Mouse (Mus musculus): Measurements from ENCODE around the gene Gm10031. TPM values are rescaled to one million over a fixed set of nuclear protein-coding genes. Genes with fewer than 3 reads are reported as not detected.

Gene Gm10031
- polyA plus RNA-seq, 1 experiment from 2014 or later = 0.52 TPM

DNA sequence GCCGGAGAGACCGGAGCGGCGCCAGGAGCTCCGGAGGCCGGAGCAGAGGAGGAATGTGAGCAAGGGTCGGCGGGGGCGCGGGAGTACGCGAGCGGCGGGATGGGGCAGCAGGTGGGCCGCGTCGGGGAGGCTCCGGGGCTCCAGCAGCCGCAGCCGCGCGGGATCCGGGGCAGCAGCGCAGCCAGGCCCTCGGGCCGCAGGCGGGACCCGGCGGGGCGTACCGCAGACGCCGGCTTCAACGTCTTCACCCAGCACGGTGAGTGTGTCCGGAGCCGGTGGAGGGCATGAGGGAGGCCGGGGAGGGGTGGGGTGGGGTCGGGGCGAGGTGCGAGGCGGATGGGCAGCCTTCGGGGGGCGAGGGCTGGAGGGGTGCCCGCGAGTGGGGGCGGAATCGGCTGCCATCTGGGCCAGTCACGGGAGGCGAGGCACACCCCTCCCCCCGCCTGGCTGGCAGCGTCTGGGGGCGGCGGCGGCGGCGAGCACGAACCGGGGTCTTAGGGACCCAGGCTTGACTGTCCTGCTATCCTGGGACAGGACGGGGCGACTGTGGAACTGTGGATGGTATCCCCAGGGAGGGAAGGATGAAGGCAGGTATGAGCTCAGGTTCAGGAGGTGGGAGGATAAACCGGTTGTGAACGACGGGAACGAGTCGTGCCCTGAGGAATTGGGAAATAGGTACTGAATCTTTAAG, 35.3 kb downstream of the Gm10031 start:
- H3K36me3 ChIP-seq (ENCODE audit: control insufficient read depth, insufficient read depth) = no peaks in the 10 kb centered on the region
- H3K9ac ChIP-seq (ENCODE audit: low read depth, low read length) = peak overlapping the region; percentile 84
- peak overlapping the region; percentile 77 for H3K4me3 ChIP-seq (ENCODE audit: low read depth, low read length)
- H3K9me3 ChIP-seq (ENCODE audit: control insufficient read depth) = no peaks in the 10 kb centered on the region
- H3K27me3 ChIP-seq (replicated peaks; ENCODE audit: control insufficient read depth, insufficient read depth, low read length) = no peaks in the 10 kb centered on the region
- peak; percentile 64 for ATAC-seq
- no peak for TF ChIP-seq CTCF (IDR thresholded peaks at IDR 0.05; ENCODE audit: low read depth)
- WGBS = under 1% methylated on average over 58 of the region's 66 CpGs
- H3K4me1 ChIP-seq (replicated peaks; ENCODE audit: control insufficient read depth, insufficient read depth, low read length) = no peaks in the 10 kb centered on the region
- H3K4me2 ChIP-seq (replicated peaks; ENCODE audit: low read depth) = peak overlapping the region; percentile 92
- H3K27ac ChIP-seq (ENCODE audit: low read depth, low read length) = peak overlapping the region; percentile 60

DNA sequence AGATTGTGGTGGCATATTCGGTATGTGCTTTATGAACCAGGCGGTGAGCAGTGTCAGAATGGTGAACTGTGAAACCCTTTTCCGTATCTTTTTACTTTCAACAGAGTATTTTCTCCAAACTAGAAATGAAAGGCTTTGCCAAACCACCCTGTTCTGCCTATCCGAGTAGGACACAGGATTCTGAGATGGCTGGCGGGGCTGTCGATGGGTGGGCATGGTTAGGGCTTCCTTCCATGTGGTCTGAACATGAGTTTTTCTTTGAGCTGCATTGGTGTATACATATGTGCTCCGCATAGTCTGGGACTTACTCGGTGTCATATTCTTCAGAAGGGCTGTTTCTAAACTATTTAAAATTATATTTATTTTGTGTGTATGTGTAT, 35.8 kb downstream of the Gm10031 start:
- no peak for ATAC-seq
- no peaks in the 10 kb centered on the region for H3K36me3 ChIP-seq (ENCODE audit: control insufficient read depth, insufficient read depth)
- peak overlapping the region; percentile 84 for H3K9ac ChIP-seq (ENCODE audit: low read depth, low read length)
- no peaks in the 10 kb centered on the region for H3K9me3 ChIP-seq (ENCODE audit: control insufficient read depth)
- 10% methylated on average over 8 of the region's 8 CpGs for whole genome bisulfite sequencing
- H3K27ac ChIP-seq (ENCODE audit: low read depth, low read length) = no peak overlapping the region
- H3K27me3 ChIP-seq (replicated peaks; ENCODE audit: control insufficient read depth, insufficient read depth, low read length) = no peaks in the 10 kb centered on the region
- peak overlapping the region; percentile 92 for H3K4me2 ChIP-seq (replicated peaks; ENCODE audit: low read depth)
- no peaks in the 10 kb centered on the region for H3K4me1 ChIP-seq (replicated peaks; ENCODE audit: control insufficient read depth, insufficient read depth, low read length)
- no peak for TF ChIP-seq CTCF (IDR thresholded peaks at IDR 0.05; ENCODE audit: low read depth)
- peak overlapping the region; percentile 77 for H3K4me3 ChIP-seq (ENCODE audit: low read depth, low read length)

DNA sequence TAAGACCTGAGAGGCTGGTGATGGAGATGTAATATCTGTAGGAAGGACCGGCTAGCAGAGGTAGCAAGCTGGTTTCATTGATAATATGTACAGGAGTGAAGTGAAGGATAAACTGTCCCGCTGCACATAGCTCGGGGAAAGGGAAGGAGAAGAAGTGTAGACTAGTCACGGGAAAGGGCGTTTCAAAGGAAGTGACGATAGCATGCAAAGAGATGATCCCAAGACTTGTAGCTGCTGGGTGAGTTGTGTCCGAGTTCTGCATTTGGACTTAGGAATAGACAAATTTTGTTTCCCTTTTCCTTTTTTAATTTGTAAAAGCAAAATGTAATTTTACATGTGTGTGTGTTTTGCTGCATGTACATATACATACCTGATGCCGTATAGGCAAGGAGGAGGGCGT, 36.7 kb downstream of the Gm10031 start:
- no peak overlapping the region for H3K9ac ChIP-seq (ENCODE audit: low read depth, low read length)
- ATAC-seq = no peak
- TF ChIP-seq CTCF (IDR thresholded peaks at IDR 0.05; ENCODE audit: low read depth) = no peak
- H3K27me3 ChIP-seq (replicated peaks; ENCODE audit: control insufficient read depth, insufficient read depth, low read length) = no peaks in the 10 kb centered on the region
- peak overlapping the region; percentile 92; the same call in 1 of the 2 replicates for H3K4me2 ChIP-seq (replicated peaks; ENCODE audit: low read depth)
- WGBS = 88% methylated on average over 9 of the region's 9 CpGs
- H3K36me3 ChIP-seq (ENCODE audit: control insufficient read depth, insufficient read depth) = no peaks in the 10 kb centered on the region
- no peak overlapping the region for H3K27ac ChIP-seq (ENCODE audit: low read depth, low read length)
- no peaks in the 10 kb centered on the region for H3K4me1 ChIP-seq (replicated peaks; ENCODE audit: control insufficient read depth, insufficient read depth, low read length)
- H3K4me3 ChIP-seq (ENCODE audit: low read depth, low read length) = no peak overlapping the region
- H3K9me3 ChIP-seq (ENCODE audit: control insufficient read depth) = no peaks in the 10 kb centered on the region

DNA sequence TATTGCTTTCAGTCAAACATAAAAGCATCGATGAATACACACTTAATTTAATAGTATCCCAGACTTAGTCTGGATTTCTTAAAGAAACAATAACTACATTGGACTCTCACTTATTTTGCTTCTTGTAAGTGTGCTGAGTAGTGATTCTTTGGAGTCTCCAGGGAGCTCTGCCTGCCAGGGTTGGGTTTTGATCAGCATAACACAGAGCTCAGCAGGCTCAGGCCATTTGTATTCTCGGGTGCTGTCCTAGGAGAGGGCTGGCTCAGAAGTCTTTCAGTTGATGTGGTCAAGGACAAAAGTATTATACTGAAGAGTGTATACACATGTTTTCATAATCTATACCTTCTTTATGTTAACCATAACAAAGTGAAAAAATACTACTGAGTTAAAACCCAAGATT, 41.5 kb downstream of the Gm10031 start:
- 82% methylated on average over 2 of the region's 2 CpGs for WGBS

DNA sequence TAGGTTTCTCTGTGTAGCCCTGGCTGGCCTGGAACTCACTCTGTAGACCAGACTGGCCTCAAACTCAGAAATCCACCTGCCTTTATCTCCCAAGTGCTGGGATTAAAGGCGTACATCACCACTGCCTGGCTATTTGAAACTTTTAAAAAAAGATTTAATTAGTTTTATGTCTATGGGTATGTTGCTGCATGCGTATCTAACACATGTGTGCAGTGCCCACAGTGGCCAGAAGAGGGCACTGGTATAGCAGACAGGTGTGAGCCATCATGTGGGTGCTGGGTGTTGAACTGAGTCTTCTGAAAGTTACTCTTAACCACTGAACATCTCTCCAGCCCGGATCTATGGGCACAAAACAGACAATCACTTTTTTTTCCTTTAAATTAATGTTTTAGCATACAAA, 42.3 kb downstream of the Gm10031 start:
- no peak for ATAC-seq
- TF ChIP-seq CTCF (IDR thresholded peaks at IDR 0.05; ENCODE audit: low read depth) = peak; percentile 59
- Histone ChIP-seq H3K9me3 (ENCODE audit: control insufficient read depth) (no peaks in the 10 kb centered on the region), H3K4me1 (replicated peaks; ENCODE audit: control insufficient read depth, insufficient read depth, low read length) (no peaks in the 10 kb centered on the region), H3K4me2 (replicated peaks; ENCODE audit: low read depth) (no peak overlapping the region), H3K9ac (ENCODE audit: low read depth, low read length) (no peak overlapping the region), H3K36me3 (ENCODE audit: control insufficient read depth, insufficient read depth) (no peaks in the 10 kb centered on the region), H3K4me3 (ENCODE audit: low read depth, low read length) (no peak overlapping the region), H3K27ac (ENCODE audit: low read depth, low read length) (no peak overlapping the region), H3K27me3 (replicated peaks; ENCODE audit: control insufficient read depth, insufficient read depth, low read length) (no peaks in the 10 kb centered on the region)
- WGBS = over 99% methylated on average over 3 of the region's 3 CpGs

More for the DNA sequence above, 41.5 kb downstream of the Gm10031 start:
- Histone ChIP-seq H3K36me3 (ENCODE audit: control insufficient read depth, insufficient read depth) (no peaks in the 10 kb centered on the region), H3K4me1 (replicated peaks; ENCODE audit: control insufficient read depth, insufficient read depth, low read length) (no peaks in the 10 kb centered on the region), H3K27me3 (replicated peaks; ENCODE audit: control insufficient read depth, insufficient read depth, low read length) (no peaks in the 10 kb centered on the region), H3K9ac (ENCODE audit: low read depth, low read length) (no peak overlapping the region), H3K27ac (ENCODE audit: low read depth, low read length) (no peak overlapping the region), H3K4me2 (replicated peaks; ENCODE audit: low read depth) (no peak overlapping the region), H3K4me3 (ENCODE audit: low read depth, low read length) (no peak overlapping the region), H3K9me3 (ENCODE audit: control insufficient read depth) (no peaks in the 10 kb centered on the region)
- TF ChIP-seq CTCF (IDR thresholded peaks at IDR 0.05; ENCODE audit: low read depth) = no peak
- ATAC-seq = no peak

DNA sequence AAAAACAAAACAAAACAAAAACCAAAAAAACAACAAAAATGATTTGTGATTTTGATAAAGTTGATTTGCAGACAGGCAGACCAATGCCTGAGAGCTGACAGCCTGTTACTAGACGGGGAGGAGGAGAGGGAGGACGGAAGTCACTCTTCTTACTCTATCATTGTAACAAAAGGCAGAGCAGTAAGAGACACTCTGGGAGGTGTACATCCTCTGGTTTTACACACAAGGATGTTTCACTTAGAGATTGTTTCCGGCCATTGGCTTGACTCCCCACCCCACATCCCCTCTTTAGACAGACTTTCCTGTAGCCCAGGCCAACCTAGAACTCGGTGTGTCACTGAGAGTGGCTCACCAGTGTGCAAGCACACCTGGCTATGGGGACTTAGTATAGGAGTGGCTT, 45.8 kb downstream of the Gm10031 start:
- Histone ChIP-seq H3K9me3 (ENCODE audit: control insufficient read depth) (no peaks in the 10 kb centered on the region), H3K4me3 (ENCODE audit: low read depth, low read length) (no peak overlapping the region), H3K27me3 (replicated peaks; ENCODE audit: control insufficient read depth, insufficient read depth, low read length) (no peaks in the 10 kb centered on the region), H3K27ac (ENCODE audit: low read depth, low read length) (no peak overlapping the region), H3K9ac (ENCODE audit: low read depth, low read length) (no peak overlapping the region), H3K4me1 (replicated peaks; ENCODE audit: control insufficient read depth, insufficient read depth, low read length) (no peaks in the 10 kb centered on the region), H3K36me3 (ENCODE audit: control insufficient read depth, insufficient read depth) (no peaks in the 10 kb centered on the region), H3K4me2 (replicated peaks; ENCODE audit: low read depth) (no peak overlapping the region)
- 69% methylated on average over 4 of the region's 4 CpGs for WGBS
- ATAC-seq = no peak
- TF ChIP-seq CTCF (IDR thresholded peaks at IDR 0.05; ENCODE audit: low read depth) = no peak
